Mouse (Mus musculus): ENCODE measurements at regions not wholly inside any gene's neighbourhood (a gene's known extent, or its start where the extent isn't known, plus 50 kb on each side); places are given as distances from the start of the nearest gene placed in this dataset.
A peak's percentile ranks its signal among the peaks of the same experiment; 100 is the strongest.

DNA sequence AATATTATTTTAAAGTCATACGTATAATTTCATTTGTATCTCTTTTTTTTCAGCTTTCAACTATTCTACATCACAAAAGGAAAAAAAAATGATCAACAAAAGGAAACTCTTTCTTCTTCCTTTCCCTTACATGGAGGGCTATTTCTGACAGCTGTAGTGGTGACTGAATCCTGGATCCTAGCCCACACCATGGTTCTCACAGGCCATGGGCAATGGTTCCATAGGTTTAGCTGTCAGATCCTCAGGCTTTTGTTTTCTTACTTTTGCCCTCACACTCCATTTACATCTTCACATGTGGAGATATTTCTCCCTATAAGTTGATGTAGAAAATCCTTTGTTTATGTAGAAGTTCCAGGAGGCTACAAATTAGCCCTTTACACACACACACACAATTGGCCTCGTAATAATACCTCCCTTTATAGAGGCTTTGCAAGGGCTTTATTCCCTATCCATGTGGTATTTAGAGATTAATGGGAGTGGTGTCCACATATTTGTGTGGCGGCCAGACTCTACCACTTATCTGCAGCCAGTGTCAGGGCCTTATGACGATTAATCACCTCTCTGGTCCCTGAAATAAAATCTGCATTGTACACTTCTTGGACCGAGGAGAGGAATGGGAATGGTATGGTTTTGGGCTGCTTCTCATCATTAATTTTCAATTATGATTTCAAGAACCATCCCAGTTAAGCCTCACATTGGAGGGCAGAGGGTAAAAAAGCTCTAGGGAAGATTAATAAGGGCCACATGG lies 1057.0 kb downstream of the Flrt2 start:
- H3K4me2 ChIP-seq: no peak overlapping the region
- no peak overlapping the region for H3K9ac ChIP-seq
- no peaks in the 10 kb centered on the region for H3K27me3 ChIP-seq (replicated peaks)
- 79% methylated on average over 5 of the region's 5 CpGs for WGBS
- no peaks in the 10 kb centered on the region for H3K4me1 ChIP-seq
- H3K27ac ChIP-seq: no peak overlapping the region
- no peak for ATAC-seq (replicated peaks)
- H3K9me3 ChIP-seq: no peaks in the 10 kb centered on the region
- H3K4me3 ChIP-seq: no peak overlapping the region
- H3K36me3 ChIP-seq (replicated peaks): no peaks in the 10 kb centered on the region

DNA sequence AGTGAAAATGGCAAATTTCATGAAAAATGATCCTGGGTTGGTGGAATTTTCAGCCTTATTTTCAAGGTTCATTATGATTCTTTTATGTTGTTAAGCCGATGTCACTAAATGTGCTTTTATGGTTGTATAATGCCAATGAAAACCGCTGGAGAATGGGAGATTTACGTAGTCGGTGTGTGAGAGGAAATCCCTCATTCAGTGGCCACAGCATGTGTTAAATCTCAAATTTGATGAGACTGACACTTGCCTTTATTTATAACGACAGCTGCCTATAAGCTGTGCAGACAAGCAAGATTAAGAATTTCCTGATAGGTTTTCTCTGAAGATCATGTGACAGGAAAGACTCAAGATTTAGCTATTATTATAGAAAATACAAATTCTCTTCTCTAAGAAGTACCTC lies 1062.7 kb downstream of the Flrt2 start:
- ATAC-seq (replicated peaks): no peak
- Histone ChIP-seq H3K27ac (no peak overlapping the region), H3K4me1 (no peaks in the 10 kb centered on the region), H3K9me3 (no peaks in the 10 kb centered on the region), H3K4me3 (no peak overlapping the region), H3K27me3 (replicated peaks) (no peaks in the 10 kb centered on the region), H3K4me2 (no peak overlapping the region), H3K36me3 (replicated peaks) (no peaks in the 10 kb centered on the region), H3K9ac (no peak overlapping the region)
- 21% methylated on average over 5 of the region's 5 CpGs for WGBS

DNA sequence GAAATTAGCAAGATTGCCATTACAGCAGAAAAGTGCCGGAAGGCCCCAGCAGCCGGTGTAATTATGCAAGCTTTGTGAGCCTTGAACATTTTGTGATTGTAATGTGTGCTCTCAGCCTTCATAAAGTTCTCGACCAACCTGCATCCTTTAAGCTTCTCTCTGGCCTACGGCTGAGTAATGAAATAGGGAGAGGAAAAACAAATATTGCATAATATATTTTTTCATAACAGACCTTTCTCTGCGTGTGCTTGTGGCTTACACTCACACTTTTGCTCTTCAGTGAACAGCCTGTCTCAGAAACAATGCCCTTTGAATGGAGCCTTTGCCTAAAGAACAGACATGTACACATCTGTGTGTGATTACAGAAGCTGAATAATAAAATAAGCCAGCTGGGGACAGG lies 1071.1 kb downstream of the Flrt2 start:
- WGBS: 44% methylated on average over 5 of the region's 5 CpGs
- H3K4me1 ChIP-seq: no peaks in the 10 kb centered on the region
- no peaks in the 10 kb centered on the region for H3K36me3 ChIP-seq (replicated peaks)
- no peak overlapping the region for H3K27ac ChIP-seq
- H3K27me3 ChIP-seq (replicated peaks): no peaks in the 10 kb centered on the region
- no peaks in the 10 kb centered on the region for H3K9me3 ChIP-seq
- no peak for ATAC-seq (replicated peaks)
- H3K4me3 ChIP-seq: no peak overlapping the region
- no peak overlapping the region for H3K9ac ChIP-seq
- no peak overlapping the region for H3K4me2 ChIP-seq

DNA sequence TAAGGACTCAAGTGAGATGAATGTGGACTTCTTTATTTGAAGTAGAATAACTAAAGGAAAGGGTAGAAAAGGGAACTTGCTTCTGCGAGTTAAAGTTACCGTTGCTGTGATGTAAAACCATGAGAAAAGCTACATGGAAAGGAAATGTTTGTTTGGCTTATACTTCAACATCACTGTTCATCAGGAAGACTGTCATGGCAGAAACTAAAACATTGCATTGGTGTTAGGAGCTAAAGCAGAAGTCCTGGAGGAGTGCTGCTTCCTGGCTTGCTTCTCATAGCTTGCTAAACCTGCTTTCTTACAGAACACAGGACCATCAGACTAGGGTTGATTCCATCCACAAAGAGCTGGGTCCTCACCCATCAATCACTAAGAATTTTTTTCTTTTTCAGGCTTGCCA lies 1071.6 kb downstream of the Flrt2 start:
- no peak overlapping the region for H3K4me2 ChIP-seq
- no peak overlapping the region for H3K27ac ChIP-seq
- H3K4me1 ChIP-seq: no peaks in the 10 kb centered on the region
- H3K27me3 ChIP-seq (replicated peaks): no peaks in the 10 kb centered on the region
- no peaks in the 10 kb centered on the region for H3K9me3 ChIP-seq
- H3K9ac ChIP-seq: no peak overlapping the region
- 89% methylated on average over 2 of the region's 2 CpGs for WGBS
- no peak overlapping the region for H3K4me3 ChIP-seq
- no peaks in the 10 kb centered on the region for H3K36me3 ChIP-seq (replicated peaks)
- no peak for ATAC-seq (replicated peaks)

DNA sequence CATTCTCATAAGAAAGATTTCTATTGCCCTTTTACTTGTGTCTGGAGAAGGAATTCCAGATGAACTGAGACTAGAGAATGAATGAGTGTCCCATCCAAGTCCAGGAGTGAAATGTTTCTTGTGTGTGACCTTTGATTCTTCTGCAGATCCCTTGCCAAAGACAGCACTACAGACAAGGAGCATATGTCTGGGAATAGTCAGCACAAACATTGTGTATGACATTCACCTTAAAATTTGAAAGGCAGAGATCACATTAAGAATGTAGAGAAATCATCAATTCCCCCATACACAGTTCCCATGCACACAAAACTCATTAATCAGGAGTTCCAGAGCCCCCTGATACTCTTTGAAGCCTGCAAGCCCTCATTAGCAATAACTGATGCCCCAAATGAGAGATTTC lies 1072.2 kb downstream of the Flrt2 start:
- Histone ChIP-seq H3K4me3 (no peak overlapping the region), H3K4me1 (no peaks in the 10 kb centered on the region), H3K9me3 (no peaks in the 10 kb centered on the region), H3K36me3 (replicated peaks) (no peaks in the 10 kb centered on the region), H3K9ac (no peak overlapping the region), H3K27ac (no peak overlapping the region), H3K27me3 (replicated peaks) (no peaks in the 10 kb centered on the region), H3K4me2 (no peak overlapping the region)
- ATAC-seq (replicated peaks): no peak

DNA sequence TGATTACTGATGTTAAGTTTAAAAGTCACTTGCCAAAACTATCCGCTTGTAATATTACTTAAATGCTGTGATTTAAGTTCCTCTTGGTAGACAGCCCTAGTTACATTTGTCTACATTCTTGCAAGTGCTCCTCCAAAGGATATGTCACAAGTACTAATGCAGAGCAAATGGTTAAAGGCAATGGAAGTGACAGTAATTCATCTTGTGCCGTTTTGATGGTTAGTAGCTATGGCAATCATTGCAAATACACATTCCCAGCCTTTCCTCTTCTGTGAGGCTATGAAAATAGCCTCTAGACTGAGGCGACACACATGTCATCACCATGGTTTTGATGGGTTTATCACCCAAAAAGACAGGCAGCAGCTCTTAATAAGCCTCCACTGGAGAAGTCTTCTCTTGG lies 1079.2 kb downstream of the Flrt2 start:
- no peaks in the 10 kb centered on the region for H3K9me3 ChIP-seq
- H3K4me2 ChIP-seq: no peak overlapping the region
- no peak overlapping the region for H3K27ac ChIP-seq
- no peaks in the 10 kb centered on the region for H3K4me1 ChIP-seq
- H3K36me3 ChIP-seq (replicated peaks): no peaks in the 10 kb centered on the region
- no peak overlapping the region for H3K4me3 ChIP-seq
- ATAC-seq (replicated peaks): no peak
- H3K27me3 ChIP-seq (replicated peaks): no peaks in the 10 kb centered on the region
- H3K9ac ChIP-seq: no peak overlapping the region
- 94% methylated on average over 3 of the region's 3 CpGs for WGBS

DNA sequence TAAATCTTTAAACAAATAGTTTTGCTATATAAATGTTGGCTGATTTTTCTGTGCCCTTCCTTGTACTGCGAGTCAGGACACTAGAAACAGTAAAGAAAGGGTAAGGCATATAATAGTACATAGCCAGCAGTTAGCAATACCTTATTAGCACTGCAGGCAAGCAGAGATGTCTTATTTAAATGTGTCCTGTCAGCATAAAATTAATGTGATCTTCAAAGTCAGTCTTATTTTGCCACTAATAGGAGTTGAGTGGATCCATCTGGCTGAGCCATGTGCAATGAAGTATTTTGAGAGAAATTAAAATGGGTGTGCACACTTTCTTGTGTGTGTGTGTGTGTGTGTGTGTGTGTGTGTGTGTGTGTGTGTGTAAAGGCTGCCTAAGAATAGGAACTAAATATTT lies 1129.3 kb downstream of the Flrt2 start:
- 52% methylated on average over 1 of the region's 1 CpGs for WGBS
- ATAC-seq (replicated peaks): peak; percentile 62; the same call in 1 of the 2 replicates
- no peaks in the 10 kb centered on the region for H3K36me3 ChIP-seq (replicated peaks)
- no peak overlapping the region for H3K4me3 ChIP-seq
- H3K9ac ChIP-seq: no peak overlapping the region
- no peaks in the 10 kb centered on the region for H3K4me1 ChIP-seq
- no peak overlapping the region for H3K4me2 ChIP-seq
- H3K27me3 ChIP-seq (replicated peaks): no peaks in the 10 kb centered on the region
- no peaks in the 10 kb centered on the region for H3K9me3 ChIP-seq
- no peak overlapping the region for H3K27ac ChIP-seq

DNA sequence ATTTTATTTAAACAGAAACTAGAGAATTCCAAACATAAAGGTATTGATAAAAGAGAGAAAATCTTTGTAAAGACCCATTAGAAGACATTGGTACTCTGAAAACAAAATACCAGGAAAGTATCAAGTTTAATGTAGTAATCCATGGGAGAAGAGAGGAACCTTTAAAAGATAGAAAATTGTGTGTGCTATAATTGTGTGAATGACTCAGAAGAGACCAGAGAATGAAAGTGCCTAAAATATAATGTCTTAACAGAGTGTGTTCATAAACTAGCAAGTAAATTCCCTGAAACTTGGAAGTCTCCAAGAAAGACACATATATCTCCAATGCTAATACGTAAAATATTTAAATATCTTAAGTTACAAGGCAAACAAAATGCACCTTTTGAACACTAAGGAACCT lies 1136.4 kb downstream of the Flrt2 start:
- H3K27me3 ChIP-seq (replicated peaks): no peaks in the 10 kb centered on the region
- H3K4me3 ChIP-seq: no peak overlapping the region
- H3K4me1 ChIP-seq: no peaks in the 10 kb centered on the region
- no peak overlapping the region for H3K27ac ChIP-seq
- no peak for ATAC-seq (replicated peaks)
- no peak overlapping the region for H3K9ac ChIP-seq
- 98% methylated on average over 1 of the region's 1 CpGs for WGBS
- H3K9me3 ChIP-seq: no peaks in the 10 kb centered on the region
- H3K36me3 ChIP-seq (replicated peaks): no peaks in the 10 kb centered on the region
- no peak overlapping the region for H3K4me2 ChIP-seq
